Mouse (Mus musculus): ENCODE data around the gene Smc3. TPM values are rescaled to one million over a fixed set of nuclear protein-coding genes. Genes with fewer than 3 reads are reported as not detected.

Smc3 gene
- polyA plus RNA-seq (2012) = 30.1 and 38.2 TPM in 2 replicates

DNA sequence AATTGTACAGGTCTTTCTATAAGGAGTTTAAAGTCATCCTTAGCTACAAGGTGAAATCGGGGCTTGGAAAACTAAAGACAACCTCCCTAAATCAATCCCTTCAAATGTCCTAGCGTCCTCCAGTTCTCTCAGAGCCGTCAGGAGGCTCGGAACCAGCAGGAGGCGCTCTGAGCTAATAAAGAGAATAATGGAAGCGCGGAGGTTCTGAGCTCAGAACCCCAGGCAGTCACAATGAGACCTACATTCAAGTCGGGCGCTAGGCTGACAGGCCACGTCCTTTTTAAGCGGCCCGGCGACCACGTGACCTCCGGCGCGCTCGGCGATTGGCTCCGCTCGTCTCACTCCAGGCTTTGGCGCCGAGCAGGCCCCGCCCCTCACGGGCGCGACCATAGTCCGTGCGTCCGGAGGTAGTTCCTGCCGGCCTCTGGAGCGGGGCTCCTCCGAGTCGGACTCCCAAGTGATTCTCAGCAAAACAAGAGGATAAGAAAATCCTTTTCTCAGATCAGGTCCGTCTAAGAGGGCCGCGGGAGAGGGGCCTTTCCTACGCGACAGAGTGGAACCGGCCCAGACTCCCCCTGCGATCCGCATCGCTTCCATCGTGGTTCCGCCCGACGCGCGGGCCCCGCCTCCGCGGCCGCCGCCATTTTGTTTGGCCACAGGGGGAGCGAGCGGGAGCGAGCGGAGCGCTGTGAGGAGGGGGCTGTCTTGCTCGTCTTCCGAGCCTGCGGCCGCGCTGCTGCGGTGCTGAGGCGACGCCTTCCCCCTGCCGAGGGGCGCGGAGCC is at the start of gene Smc3:
Gene Smc3 (plus strand): TSS at position 642 of the 783 bp plus-strand sequence.

GRCm38 (mm10) chr19:53588968-53589367 is 11.2 kb upstream of the Smc3 start, which contains the start of gene Nutf2-ps1:
Gene Nutf2-ps1, minus strand, starts transcription at chr19:53589068.

DNA sequence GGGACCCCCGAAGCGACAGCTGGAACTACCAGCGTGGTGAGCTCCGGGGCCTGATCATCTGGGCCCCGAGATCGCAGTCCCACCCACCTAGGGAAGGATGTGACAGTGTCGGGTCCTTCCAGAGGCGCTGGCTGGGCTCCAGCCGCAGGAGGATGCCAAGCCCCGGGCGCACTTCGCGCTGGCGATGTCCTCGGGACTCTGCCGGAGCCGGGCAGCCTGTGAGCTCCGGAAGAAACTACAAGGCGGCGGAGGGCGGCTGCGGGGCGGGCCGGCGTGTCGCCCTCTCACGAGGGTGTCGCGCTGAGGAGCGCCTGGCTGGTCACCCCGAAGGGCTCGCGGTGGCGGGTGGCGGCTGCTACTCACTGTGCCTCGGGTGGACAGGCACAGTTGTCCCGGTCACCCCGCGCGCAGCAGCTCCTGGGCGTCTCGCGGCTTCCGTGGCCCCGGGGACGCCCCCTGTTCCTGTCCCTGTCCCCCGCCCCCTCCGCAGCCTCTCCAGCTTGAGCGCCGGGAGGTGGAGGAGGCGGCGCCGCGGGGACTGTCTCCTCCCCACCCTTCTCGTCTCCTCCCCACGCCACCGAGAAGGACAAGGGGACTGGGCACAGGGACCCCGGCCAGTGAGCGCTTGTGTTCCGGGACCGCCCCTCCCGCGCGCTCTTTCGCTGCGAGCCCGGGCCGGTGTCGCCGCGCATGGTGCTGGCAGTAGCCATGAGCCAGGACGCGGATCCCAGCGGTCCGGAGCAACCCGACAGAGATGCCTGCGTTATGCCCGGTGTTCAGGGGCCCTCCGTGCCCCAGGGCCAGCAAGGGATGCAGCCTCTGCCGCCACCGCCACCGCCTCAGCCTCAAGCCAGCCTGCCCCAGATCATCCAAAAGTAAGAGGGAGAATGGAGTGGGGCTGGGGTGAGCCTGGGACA is 76.8 kb downstream of the Smc3 start, which contains the start of gene Rbm20:
Gene Rbm20 (plus strand): TSS at position 589 of the 917 bp plus-strand sequence.

Other genes starting within 250 kb of the Smc3 start
- not detected in 2 replicates for gene Gm10197, start 228.6 kb upstream of the Smc3 start, polyA plus RNA-seq (2012)
- 131 and 158 TPM in 2 replicates for gene Smndc1, start 209.8 kb upstream of the Smc3 start, polyA plus RNA-seq (2012)
- 35.0 and 42.2 TPM in 2 replicates for gene Dusp5, start 71.3 kb upstream of the Smc3 start, polyA plus RNA-seq (2012)
- 151 and 152 TPM in 2 replicates for gene Nutf2-ps1, start 11.3 kb upstream of the Smc3 start, polyA plus RNA-seq (2012)
- 0.23 and 0.28 TPM in 2 replicates for gene Rbm20, start 76.9 kb downstream of the Smc3 start, polyA plus RNA-seq (2012)